8 mouse cellular contexts compared by ENCODE assay signal in genomic region chr3:89093175-89093574, GRCm38 (mm10). TPM values are rescaled to one million over a fixed set of nuclear protein-coding genes. Genes with fewer than 3 reads are reported as not detected.
DNase-seq lines count a peak whose midpoint lies in the region; ATAC-seq lines count a peak whose summit lies in the region.

Rusc1 (minus strand) TSS chr3:89093311.

- peaks cover 52% of the 10 kb centered on the region for H3K36me3 ChIP-seq in forebrain, embryonic 12.5 days (replicated peaks)
- peaks cover 29% of the 10 kb centered on the region for H3K36me3 ChIP-seq in heart, embryonic 15.5 days
- H3K36me3 ChIP-seq in liver, embryonic 13.5 days, result peaks cover 44% of the 10 kb centered on the region
- H3K36me3 ChIP-seq in stomach, embryonic 15.5 days, result peaks cover 23% of the 10 kb centered on the region

- H3K4me3 ChIP-seq in brown adipose tissue, adult 24 weeks (ENCODE audit: insufficient read depth, low read depth, low read length), result peak within 1 kb of the TSS; percentile 25; the same call in 1 of the 2 replicates
- peak within 1 kb of the TSS; percentile 63 for H3K4me3 ChIP-seq in forebrain, embryonic 12.5 days (replicated peaks)
- H3K4me3 ChIP-seq in heart, embryonic 15.5 days, result peak within 1 kb of the TSS; percentile 69
- H3K4me3 ChIP-seq in liver, embryonic 13.5 days (replicated peaks), result peak within 1 kb of the TSS; percentile 26
- peak within 1 kb of the TSS; percentile 63 for H3K4me3 ChIP-seq in stomach, embryonic 15.5 days (replicated peaks)

- peak within 1 kb of the TSS; percentile 98 for H3K4me2 ChIP-seq in forebrain, embryonic 12.5 days
- peak within 1 kb of the TSS; percentile 100 for H3K4me2 ChIP-seq in heart, embryonic 15.5 days
- H3K4me2 ChIP-seq in liver, embryonic 13.5 days, result peak within 1 kb of the TSS; percentile 100
- H3K4me2 ChIP-seq in stomach, embryonic 15.5 days, result peak within 1 kb of the TSS; percentile 100

- peak within 1 kb of the TSS; percentile 82 for H3K9ac ChIP-seq in forebrain, embryonic 12.5 days
- H3K9ac ChIP-seq in heart, embryonic 15.5 days, result peak within 1 kb of the TSS; percentile 30; the same call in 1 of the 2 replicates
- H3K9ac ChIP-seq in liver, embryonic 13.5 days, result peak within 1 kb of the TSS; percentile 47
- no peak within 1 kb of the TSS for H3K9ac ChIP-seq in stomach, embryonic 15.5 days

- ATAC-seq in CD4-positive, CD25-positive, alpha-beta regulatory T cell, adult 4 months, result no peak
- peak; percentile 85 for ATAC-seq in forebrain, embryonic 12.5 days (ENCODE audit: low FRiP score)
- ATAC-seq in heart, embryonic 15.5 days (replicated peaks; ENCODE audit: insufficient number of reproducible peaks, insufficient read depth, low FRiP score, low read depth), result peak; percentile 36
- ATAC-seq in liver, embryonic 13.5 days (ENCODE audit: low read depth), result peak; percentile 41
- peak; percentile 54 for ATAC-seq in stomach, embryonic 15.5 days (ENCODE audit: insufficient read depth, low FRiP score, low read depth)

- WGBS in forebrain, embryonic 12.5 days, result under 1% methylated on average over 18 of the region's 18 CpGs
- 6% methylated on average over 18 of the region's 18 CpGs for WGBS in heart, embryonic 15.5 days
- WGBS in liver, embryonic 13.5 days (ENCODE audit: insufficient replicate concordance), result 6% methylated on average over 18 of the region's 18 CpGs
- 1% methylated on average over 18 of the region's 18 CpGs for WGBS in stomach, embryonic 15.5 days

- H3K27me3 ChIP-seq in forebrain, embryonic 12.5 days, result peaks cover 37% of the 10 kb centered on the region
- H3K27me3 ChIP-seq in heart, embryonic 15.5 days, result peaks cover 27% of the 10 kb centered on the region
- H3K27me3 ChIP-seq in liver, embryonic 13.5 days, result peaks cover 37% of the 10 kb centered on the region
- H3K27me3 ChIP-seq in stomach, embryonic 15.5 days (replicated peaks), result peaks cover 6% of the 10 kb centered on the region; the same call in 1 of the 2 replicates

- H3K27ac ChIP-seq in brown adipose tissue, adult 24 weeks (replicated peaks; ENCODE audit: low read depth, low read length), result no peak within 1 kb of the TSS
- peak within 1 kb of the TSS; percentile 68 for H3K27ac ChIP-seq in forebrain, embryonic 12.5 days
- H3K27ac ChIP-seq in heart, embryonic 15.5 days, result no peak within 1 kb of the TSS
- no peak within 1 kb of the TSS for H3K27ac ChIP-seq in liver, embryonic 13.5 days
- H3K27ac ChIP-seq in stomach, embryonic 15.5 days, result peak within 1 kb of the TSS; percentile 35; the same call in 1 of the 2 replicates

- peaks cover 3% of the 10 kb centered on the region; the same call in 1 of the 2 replicates for H3K4me1 ChIP-seq in brown adipose tissue, adult 24 weeks (ENCODE audit: control insufficient read depth, insufficient read depth, insufficient read length, low read length)
- peaks cover 48% of the 10 kb centered on the region for H3K4me1 ChIP-seq in forebrain, embryonic 12.5 days
- peaks cover 34% of the 10 kb centered on the region for H3K4me1 ChIP-seq in heart, embryonic 15.5 days (replicated peaks)
- H3K4me1 ChIP-seq in liver, embryonic 13.5 days (replicated peaks), result peaks cover 65% of the 10 kb centered on the region
- H3K4me1 ChIP-seq in stomach, embryonic 15.5 days, result peaks cover 22% of the 10 kb centered on the region

- H3K9me3 ChIP-seq in forebrain, embryonic 12.5 days, result no peaks in the 10 kb centered on the region
- H3K9me3 ChIP-seq in heart, embryonic 15.5 days (replicated peaks), result no peaks in the 10 kb centered on the region
- H3K9me3 ChIP-seq in liver, embryonic 13.5 days (replicated peaks), result no peaks in the 10 kb centered on the region
- H3K9me3 ChIP-seq in stomach, embryonic 15.5 days, result no peaks in the 10 kb centered on the region

- DNase-seq in kidney, postnatal 14 days, result peak; percentile 92
- peak; percentile 79 for DNase-seq in liver, embryonic 13.5 days
- peak; percentile 74 for DNase-seq in neural tube, embryonic 10.5 days (ENCODE audit: extremely low spot score, low spot score)

RNA-seq across cellular contexts. Expression of gene Rusc1, which starts in this region (rescaled TPM):
- polyA plus RNA-seq in CD4-positive, CD25-positive, alpha-beta regulatory T cell, adult 4 months (2017; shearing (Covaris generic)), result 100 to 1,000 TPM in 1 of 2 experiments, 10 to 100 TPM in 1; 62.1 to 106 TPM
- 9.4 and 16.7 TPM in 2 replicates for polyA plus RNA-seq in brown adipose tissue, adult 24 weeks (2012; ENCODE audit: insufficient read depth, insufficient read length, missing spikeins)
- polyA plus RNA-seq in forebrain, embryonic 12.5 days (2016; fragmentation: Nextera tagmentation; extraction: Ambion mirVana), result 36.0 and 40.0 TPM in 2 replicates
- 7.5 and 12.6 TPM in 2 replicates for polyA plus RNA-seq in heart, embryonic 15.5 days (2015; fragmentation: Nextera tagmentation; extraction: Ambion mirVana)
- 5.5 and 5.9 TPM in 2 replicates for polyA plus RNA-seq in liver, embryonic 13.5 days (2015; fragmentation: Nextera tagmentation; extraction: Ambion mirVana)
- 20.3 and 21.0 TPM in 2 replicates for polyA plus RNA-seq in stomach, embryonic 15.5 days (2015; fragmentation: Nextera tagmentation; extraction: Ambion mirVana)

Comparison
In these comparisons a context has a peak if more than half of its experiments do, and no peak if none do; other contexts are left out.
1. H3K27ac ChIP-seq: peak in forebrain, embryonic 12.5 days (single experiment) and stomach, embryonic 15.5 days (single experiment); none in brown adipose tissue, adult 24 weeks (single experiment), heart, embryonic 15.5 days (single experiment) and liver, embryonic 13.5 days (single experiment).
2. Peak in every context shown above with its lines, with median percentiles within 50 percentile points of each other: H3K4me3 ChIP-seq, H3K4me2 ChIP-seq and DNase-seq.